Mouse (Mus musculus) midbrain, embryonic 12.5 days (tissue): Measurements from ENCODE around the gene Gm21985. TPM values are rescaled to one million over a fixed set of nuclear protein-coding genes. Genes with fewer than 3 reads are reported as not detected.
A peak's percentile ranks its signal among the peaks of the same experiment; 100 is the strongest.

Source experiments
- ATAC-seq: fragments of 200-750 bp; cut with Nextera tagmentation; 2 replicates; pipeline ENCODE4 v1.8.0; 2017; ENCODE audit warnings: low read depth, moderate TSS enrichment, moderate library complexity; ENCODE audit not compliant: low FRiP score
- H3K27ac ChIP-seq: fragments of 300-500 bp; sonication (generic); replicated peaks from 2 replicates; pipeline ENCODE4 v1.5.1; 2016; ENCODE audit warnings: mild to moderate bottlenecking
- H3K27me3 ChIP-seq: fragments of 300-500 bp; sonication (generic); 2 replicates; pipeline ENCODE4 v1.6.1; 2016; ENCODE audit warnings: mild to moderate bottlenecking
- H3K36me3 ChIP-seq: fragments of 300-500 bp; sonication (generic); 2 replicates; pipeline ENCODE4 v1.6.1; 2016
- H3K4me1 ChIP-seq: fragments of 300-500 bp; sonication (generic); 2 replicates; pipeline ENCODE4 v1.6.1; 2016
- H3K4me2 ChIP-seq: fragments of 300-500 bp; sonication (generic); replicated peaks from 2 replicates; pipeline ENCODE4 v1.6.1; 2016; ENCODE audit warnings: mild to moderate bottlenecking, moderate library complexity
- H3K4me3 ChIP-seq: fragments of 300-500 bp; sonication (generic); 2 replicates; pipeline ENCODE4 v1.5.1; 2016; ENCODE audit warnings: mild to moderate bottlenecking
- H3K9ac ChIP-seq: fragments of 300-500 bp; sonication (generic); replicated peaks from 2 replicates; pipeline ENCODE4 v1.6.1; 2016; ENCODE audit warnings: mild to moderate bottlenecking, moderate library complexity
- H3K9me3 ChIP-seq: fragments of 300-500 bp; sonication (generic); 2 replicates; pipeline ENCODE4 v1.6.1; 2016; ENCODE audit warnings: mild to moderate bottlenecking
- WGBS: fragments of 180-500 bp; shearing (Covaris S2); methylation state at CpG from one replicate; pipeline ENCODE4 v1.1.7; 2016; 5-methylcytosine and 5-hydroxymethylcytosine counted together
- polyA plus RNA-seq: library from polyadenylated mRNA; unstranded; fragments of >200 nt; fragmentation: Nextera tagmentation; extraction: Ambion mirVana; gene quantifications from 2 replicates; pipeline ENCODE4 v1.2.1, GENCODE M21; 2016

Gm21985 gene
- polyA plus RNA-seq, 1 experiment from 2014 or later, result not detected

- H3K4me3 ChIP-seq, result peak within 1 kb of the TSS; percentile 75
- H3K4me2 ChIP-seq, result peak within 1 kb of the TSS; percentile 87
- peaks cover 10% of the 10 kb centered on the region; the same call in 1 of the 2 replicates for H3K4me1 ChIP-seq
- peaks cover 2% of the 10 kb centered on the region; the same call in 1 of the 2 replicates for H3K36me3 ChIP-seq
- H3K9ac ChIP-seq, result peak within 1 kb of the TSS; percentile 90
- no peaks in the 10 kb centered on the region for H3K27me3 ChIP-seq
- peak within 1 kb of the TSS; percentile 79 for H3K27ac ChIP-seq
- under 1% methylated on average over 49 of the region's 49 CpGs for WGBS
- peak; percentile 98 for ATAC-seq
- H3K9me3 ChIP-seq, result no peaks in the 10 kb centered on the region
Observed at GRCm38 (mm10) chr2:112454862-112455564, 188.9 kb downstream of the Gm21985 start, which contains the start of gene Emc7. Emc7 (plus strand) TSS chr2:112454997.

Other genes with a start within 250 kb of the Gm21985 start
- not detected in 2 replicates for gene Olfr1311, start 241.9 kb upstream of the Gm21985 start, polyA plus RNA-seq
- gene Olfr1312, start 216.1 kb upstream of the Gm21985 start, polyA plus RNA-seq, result not detected in 2 replicates
- gene Olfr1313, start 188.5 kb upstream of the Gm21985 start, polyA plus RNA-seq, result not detected in 2 replicates
- gene Olfr1314, start 169.5 kb upstream of the Gm21985 start, polyA plus RNA-seq, result not detected in 2 replicates
- not detected in 2 replicates for gene Olfr1315-ps1, start 150.9 kb upstream of the Gm21985 start, polyA plus RNA-seq
- gene Olfr1316, start 131.3 kb upstream of the Gm21985 start, polyA plus RNA-seq, result not detected in 2 replicates
- not detected in 2 replicates for gene Olfr1317, start 126.0 kb upstream of the Gm21985 start, polyA plus RNA-seq
- not detected in 2 replicates for gene Olfr1318, start 112.1 kb upstream of the Gm21985 start, polyA plus RNA-seq
- 11.9 and 13.1 TPM in 2 replicates for gene Lpcat4, start 26.8 kb upstream of the Gm21985 start, polyA plus RNA-seq
- 0.08 TPM in 1 of 2 replicates, not detected in the other for gene Nutm1, start 7.0 kb upstream of the Gm21985 start, polyA plus RNA-seq
- 137 and 139 TPM in 2 replicates for gene Nop10, start 4.4 kb upstream of the Gm21985 start, polyA plus RNA-seq
- gene Slc12a6, start 489 bp upstream of the Gm21985 start, polyA plus RNA-seq, result 18.7 and 19.3 TPM in 2 replicates
- gene Emc4, start 101.7 kb downstream of the Gm21985 start, polyA plus RNA-seq, result 112 and 114 TPM in 2 replicates
- 43.5 and 44.2 TPM in 2 replicates for gene Katnbl1, start 112.9 kb downstream of the Gm21985 start, polyA plus RNA-seq
- 11.5 and 12.3 TPM in 2 replicates for gene Emc7, start 188.7 kb downstream of the Gm21985 start, polyA plus RNA-seq
- gene Chrm5, start 214.5 kb downstream of the Gm21985 start, polyA plus RNA-seq, result 0.18 TPM in 1 of 2 replicates, not detected in the other
- 6.6 and 7.8 TPM in 2 replicates for gene Aven, start 226.7 kb downstream of the Gm21985 start, polyA plus RNA-seq